ENCODE assay signal across 17 mouse cellular contexts in genomic region chr14:123927903-123928302, GRCm38 (mm10).
A peak's percentile ranks its signal among the peaks of the same experiment; 100 is the strongest.
DNase-seq lines count a peak whose midpoint lies in the region; ATAC-seq and TF ChIP-seq lines count a peak whose summit lies in the region.
"Had no signal": no experiment of that assay in that cellular context is flagged by ENCODE, and none has a peak within 500 bp of the region (broad histone marks: within the 10 kb centered on the region; RNA-seq: fewer than 3 reads in every experiment).

No protein-coding gene starts in this region.

- H3K9ac ChIP-seq in intestine, postnatal 0 days (ENCODE audit: low read depth, low read length), result no peak overlapping the region
- H3K9ac ChIP-seq in intestine, embryonic 16.5 days (ENCODE audit: low read depth, low read length), result no peak overlapping the region
- H3K9ac ChIP-seq: embryonic facial prominence, embryonic 13.5 days; heart, embryonic 12.5 days; intestine, embryonic 15.5 days; limb, embryonic 12.5 days; midbrain, embryonic 15.5 days had no signal

- no peaks in the 10 kb centered on the region for H3K9me3 ChIP-seq in intestine, postnatal 0 days (ENCODE audit: control insufficient read depth)
- no peaks in the 10 kb centered on the region for H3K9me3 ChIP-seq in intestine, embryonic 16.5 days (ENCODE audit: control insufficient read depth, low read length)
- H3K9me3 ChIP-seq: embryonic facial prominence, embryonic 13.5 days; forebrain, embryonic 10.5 days; heart, embryonic 12.5 days; hindbrain, embryonic 10.5 days; intestine, embryonic 15.5 days; limb, embryonic 12.5 days; midbrain, embryonic 15.5 days had no signal

- DNase-seq in cerebellum, postnatal 10 days, result peak; percentile 10 to 19
- no peak for DNase-seq in cerebellum, adult 8-10 months
- peak; percentile 36 for DNase-seq in A20 (ENCODE audit: low read depth, low spot score)
- peak; percentile 12 for DNase-seq in ZHBTc4 (ENCODE audit: low read depth, low spot score)
- DNase-seq in urinary bladder, adult 18-20 months (ENCODE audit: low spot score in 2 of 2), result no peak
- DNase-seq: cerebellum, adult 11-12 months; gastrocnemius, postnatal 10 days; kidney, postnatal 14 days had no signal

- peak; percentile 40 for TF ChIP-seq CTCF in intestine, postnatal 0 days (IDR thresholded peaks at IDR 0.05; ENCODE audit: low read depth)

- no peaks in the 10 kb centered on the region for H3K27me3 ChIP-seq in intestine, postnatal 0 days (replicated peaks; ENCODE audit: control insufficient read depth, insufficient read depth, low read length)
- no peaks in the 10 kb centered on the region for H3K27me3 ChIP-seq in intestine, embryonic 16.5 days (replicated peaks; ENCODE audit: control insufficient read depth, insufficient read depth, low read length)
- H3K27me3 ChIP-seq: embryonic facial prominence, embryonic 13.5 days; heart, embryonic 12.5 days; intestine, embryonic 15.5 days; limb, embryonic 12.5 days; midbrain, embryonic 15.5 days had no signal

- 94% methylated on average over 1 of the region's 1 CpGs for WGBS in intestine, postnatal 0 days
- WGBS in intestine, embryonic 16.5 days, result 84% methylated on average over 1 of the region's 1 CpGs

- H3K36me3 ChIP-seq in intestine, postnatal 0 days (ENCODE audit: control insufficient read depth, insufficient read depth), result no peaks in the 10 kb centered on the region
- H3K36me3 ChIP-seq in intestine, embryonic 16.5 days (ENCODE audit: control insufficient read depth, insufficient read depth, low read length), result no peaks in the 10 kb centered on the region
- H3K36me3 ChIP-seq: embryonic facial prominence, embryonic 13.5 days; forebrain, embryonic 10.5 days; heart, embryonic 12.5 days; hindbrain, embryonic 10.5 days; intestine, embryonic 15.5 days; limb, embryonic 12.5 days; midbrain, embryonic 15.5 days had no signal

- no peak overlapping the region for H3K4me3 ChIP-seq in intestine, postnatal 0 days (ENCODE audit: low read depth, low read length)
- no peak overlapping the region for H3K4me3 ChIP-seq in intestine, embryonic 16.5 days (ENCODE audit: low read length)
- H3K4me3 ChIP-seq: embryonic facial prominence, embryonic 13.5 days; forebrain, embryonic 10.5 days; heart, embryonic 12.5 days; hindbrain, embryonic 10.5 days; intestine, embryonic 15.5 days; limb, embryonic 12.5 days; midbrain, embryonic 15.5 days had no signal

- H3K4me1 ChIP-seq in intestine, postnatal 0 days (replicated peaks; ENCODE audit: control insufficient read depth, insufficient read depth, low read length), result no peaks in the 10 kb centered on the region
- H3K4me1 ChIP-seq in intestine, embryonic 16.5 days (ENCODE audit: control insufficient read depth, insufficient read depth, low read length), result no peaks in the 10 kb centered on the region
- H3K4me1 ChIP-seq: embryonic facial prominence, embryonic 13.5 days; forebrain, embryonic 10.5 days; heart, embryonic 12.5 days; hindbrain, embryonic 10.5 days; intestine, embryonic 15.5 days; limb, embryonic 12.5 days; midbrain, embryonic 15.5 days had no signal

- H3K27ac ChIP-seq in intestine, postnatal 0 days (ENCODE audit: low read depth, low read length), result no peak overlapping the region
- no peak overlapping the region for H3K27ac ChIP-seq in intestine, embryonic 16.5 days (ENCODE audit: low read length)
- H3K27ac ChIP-seq: embryonic facial prominence, embryonic 13.5 days; forebrain, embryonic 10.5 days; hindbrain, embryonic 10.5 days; intestine, embryonic 15.5 days; limb, embryonic 12.5 days; midbrain, embryonic 15.5 days had no signal

- ATAC-seq in intestine, postnatal 0 days, result no peak
- no peak for ATAC-seq in intestine, embryonic 16.5 days
- ATAC-seq: intestine, embryonic 15.5 days; midbrain, embryonic 15.5 days had no signal

- no peak overlapping the region for H3K4me2 ChIP-seq in intestine, postnatal 0 days (replicated peaks; ENCODE audit: low read depth)
- H3K4me2 ChIP-seq in intestine, embryonic 16.5 days (ENCODE audit: low read depth, low read length), result no peak overlapping the region
- H3K4me2 ChIP-seq: embryonic facial prominence, embryonic 13.5 days; heart, embryonic 12.5 days; intestine, embryonic 15.5 days; limb, embryonic 12.5 days; midbrain, embryonic 15.5 days had no signal

Comparison
In these comparisons a context has a peak if more than half of its experiments do, and no peak if none do; other contexts are left out.
1. DNase-seq: peak in cerebellum, postnatal 10 days (2 of 2), A20 (single experiment) and ZHBTc4 (single experiment); none in cerebellum, adult 8-10 months (single experiment) and urinary bladder, adult 18-20 months (0 of 2).